25 mouse cellular contexts compared by ENCODE assay signal in the genomic region with DNA sequence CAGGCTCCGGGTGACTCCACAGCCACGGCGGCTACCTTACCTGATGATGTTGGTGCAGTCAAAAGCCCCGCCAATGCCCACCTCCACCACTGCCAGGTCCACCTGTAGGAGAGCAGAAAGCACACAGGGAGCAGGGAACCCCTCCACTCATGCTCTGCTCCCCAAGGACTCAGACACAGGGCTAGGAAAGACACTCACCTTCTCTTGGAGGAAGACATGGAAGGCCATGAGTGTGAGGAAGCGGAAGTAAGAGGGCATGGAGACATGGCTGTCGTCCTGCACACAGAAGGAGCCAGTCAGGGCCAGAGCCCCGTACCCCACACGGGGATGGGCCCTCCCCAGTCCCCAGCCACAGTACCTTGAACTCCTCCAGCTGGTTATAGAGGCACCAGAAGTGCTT. TPM values are rescaled to one million over a fixed set of nuclear protein-coding genes. Genes with fewer than 3 reads are reported as not detected.
DNase-seq lines count a peak whose midpoint lies in the region; ATAC-seq lines count a peak whose summit lies in the region.
"Had no signal": no experiment of that assay in that cellular context is flagged by ENCODE, and none has a peak within 500 bp of the region (broad histone marks: within the 10 kb centered on the region; RNA-seq: fewer than 3 reads in every experiment).

No protein-coding gene starts in this region.

- 90% methylated on average over 8 of the region's 8 CpGs for WGBS in embryonic facial prominence, embryonic 13.5 days
- 95% methylated on average over 8 of the region's 8 CpGs for WGBS in embryonic facial prominence, embryonic 10.5 days
- WGBS in limb, embryonic 11.5 days = 97% methylated on average over 8 of the region's 8 CpGs
- 94% methylated on average over 8 of the region's 8 CpGs for WGBS in limb, embryonic 10.5 days

- H3K4me3 ChIP-seq in embryonic facial prominence, embryonic 13.5 days = no peak overlapping the region
- H3K4me3 ChIP-seq in embryonic facial prominence, embryonic 10.5 days = no peak overlapping the region
- H3K4me3 ChIP-seq in limb, embryonic 11.5 days (ENCODE audit: low read depth, low read length) = no peak overlapping the region
- H3K4me3 ChIP-seq in limb, embryonic 10.5 days = no peak overlapping the region

- no peak for DNase-seq in embryonic facial prominence, embryonic 10.5 days (ENCODE audit: low spot score)
- peak; percentile 93 for DNase-seq in heart, adult 11 months
- no peak for DNase-seq in heart, postnatal 4 days
- no peak for DNase-seq in limb, embryonic 11.5 days (ENCODE audit: low spot score)
- DNase-seq in limb, embryonic 10.5 days (ENCODE audit: low spot score) = no peak
- DNase-seq: adrenal gland, adult 2 months; adrenal gland, adult 8-10 months; adrenal gland, postnatal 10 days; adrenal gland, postnatal 14 days; adrenal gland, postnatal 25 days; adrenal gland, postnatal 36 days; B cell, adult 2 months; cerebellum, adult 11 months; cerebellum, adult 11-12 months; cerebellum, adult 18-20 months had no signal

- no peak for ATAC-seq in embryonic facial prominence, embryonic 13.5 days (ENCODE audit: insufficient number of reproducible peaks, insufficient read depth, low FRiP score, low TSS enrichment, low read depth)
- ATAC-seq in limb, embryonic 11.5 days (ENCODE audit: insufficient number of reproducible peaks, low FRiP score, low TSS enrichment, low read depth) = no peak
- ATAC-seq: activated CD4-positive, CD25-positive, alpha-beta regulatory T cell, adult 4 months; CD4-positive, CD25-positive, alpha-beta regulatory T cell, adult 4 months; Patski had no signal

- H3K36me3 ChIP-seq in embryonic facial prominence, embryonic 13.5 days = peaks cover 65% of the 10 kb centered on the region
- peaks cover 74% of the 10 kb centered on the region for H3K36me3 ChIP-seq in embryonic facial prominence, embryonic 10.5 days (replicated peaks)
- peaks cover 20% of the 10 kb centered on the region for H3K36me3 ChIP-seq in limb, embryonic 11.5 days (ENCODE audit: control insufficient read depth, insufficient read depth, low read length)
- peaks cover 76% of the 10 kb centered on the region for H3K36me3 ChIP-seq in limb, embryonic 10.5 days

- no peaks in the 10 kb centered on the region for H3K27me3 ChIP-seq in embryonic facial prominence, embryonic 13.5 days
- no peaks in the 10 kb centered on the region for H3K27me3 ChIP-seq in embryonic facial prominence, embryonic 10.5 days (replicated peaks; ENCODE audit: low read depth, poor library complexity, severe bottlenecking)
- no peaks in the 10 kb centered on the region for H3K27me3 ChIP-seq in limb, embryonic 11.5 days (ENCODE audit: control insufficient read depth, insufficient read depth, low read length)
- no peaks in the 10 kb centered on the region for H3K27me3 ChIP-seq in limb, embryonic 10.5 days (ENCODE audit: low read depth, poor library complexity, severe bottlenecking)
- H3K27me3 ChIP-seq: CH12.LX, Patski had no signal

- H3K9ac ChIP-seq in embryonic facial prominence, embryonic 13.5 days = 0 out of 2 replicates have a peak overlapping the region, but pooled peaks have one; percentile 21
- 0 out of 2 replicates have a peak overlapping the region, but pooled peaks have one; percentile 9 for H3K9ac ChIP-seq in limb, embryonic 11.5 days (ENCODE audit: low read length)

- H3K9me3 ChIP-seq in embryonic facial prominence, embryonic 13.5 days = no peaks in the 10 kb centered on the region
- no peaks in the 10 kb centered on the region for H3K9me3 ChIP-seq in embryonic facial prominence, embryonic 10.5 days
- no peaks in the 10 kb centered on the region for H3K9me3 ChIP-seq in limb, embryonic 11.5 days (ENCODE audit: control insufficient read depth, low read length)
- H3K9me3 ChIP-seq in limb, embryonic 10.5 days (replicated peaks) = no peaks in the 10 kb centered on the region
- H3K9me3 ChIP-seq: G1E had no signal

- H3K4me1 ChIP-seq in embryonic facial prominence, embryonic 13.5 days = peaks cover 5% of the 10 kb centered on the region
- H3K4me1 ChIP-seq in embryonic facial prominence, embryonic 10.5 days = peaks cover 31% of the 10 kb centered on the region
- no peaks in the 10 kb centered on the region for H3K4me1 ChIP-seq in limb, embryonic 11.5 days (ENCODE audit: control insufficient read depth, insufficient read depth, low read length)
- H3K4me1 ChIP-seq in limb, embryonic 10.5 days = peaks cover 18% of the 10 kb centered on the region

- no peak overlapping the region for H3K27ac ChIP-seq in embryonic facial prominence, embryonic 13.5 days
- no peak overlapping the region for H3K27ac ChIP-seq in embryonic facial prominence, embryonic 10.5 days (replicated peaks)
- H3K27ac ChIP-seq in limb, embryonic 11.5 days (replicated peaks; ENCODE audit: low read depth, low read length) = no peak overlapping the region
- H3K27ac ChIP-seq in limb, embryonic 10.5 days = no peak overlapping the region

- no peak overlapping the region for H3K4me2 ChIP-seq in embryonic facial prominence, embryonic 13.5 days
- H3K4me2 ChIP-seq in limb, embryonic 11.5 days (ENCODE audit: low read depth, severe bottlenecking) = no peak overlapping the region

RNA-seq across cellular contexts. Expression of gene Fpgs, which starts 16.4 kb away (rescaled TPM):
- 29.7 and 34.1 TPM in 2 replicates for polyA plus RNA-seq in embryonic facial prominence, embryonic 13.5 days (2015; fragmentation: Nextera tagmentation; extraction: Ambion mirVana)
- polyA plus RNA-seq in embryonic facial prominence, embryonic 10.5 days (2016; fragmentation: Nextera tagmentation; extraction: Ambion mirVana) = 33.5 and 35.5 TPM in 2 replicates
- total RNA-seq in heart, postnatal 4 days (2021) = 10 to 100 TPM; 10.5 to 12.5 TPM
- polyA plus RNA-seq in limb, embryonic 11.5 days (2014; fragmentation: Nextera tagmentation; extraction: Ambion mirVana) = 22.1 and 23.2 TPM in 2 replicates
- polyA plus RNA-seq in limb, embryonic 10.5 days (2016; fragmentation: Nextera tagmentation; extraction: Ambion mirVana) = 31.6 and 35.4 TPM in 2 replicates

RNA-seq across cellular contexts. Expression of gene Cdk9, which starts 25.3 kb away (rescaled TPM):
- polyA plus RNA-seq in embryonic facial prominence, embryonic 13.5 days (2015; fragmentation: Nextera tagmentation; extraction: Ambion mirVana) = 102 and 114 TPM in 2 replicates
- polyA plus RNA-seq in embryonic facial prominence, embryonic 10.5 days (2016; fragmentation: Nextera tagmentation; extraction: Ambion mirVana) = 130 and 135 TPM in 2 replicates
- total RNA-seq in heart, postnatal 4 days (2021) = 10 to 100 TPM; 38.2 to 46.0 TPM
- 98.3 and 101 TPM in 2 replicates for polyA plus RNA-seq in limb, embryonic 11.5 days (2014; fragmentation: Nextera tagmentation; extraction: Ambion mirVana)
- polyA plus RNA-seq in limb, embryonic 10.5 days (2016; fragmentation: Nextera tagmentation; extraction: Ambion mirVana) = 156 and 160 TPM in 2 replicates

RNA-seq across cellular contexts. Expression of gene Sh2d3c, which starts 33.3 kb away (rescaled TPM):
- polyA plus RNA-seq in embryonic facial prominence, embryonic 13.5 days (2015; fragmentation: Nextera tagmentation; extraction: Ambion mirVana) = 19.4 and 21.8 TPM in 2 replicates
- polyA plus RNA-seq in embryonic facial prominence, embryonic 10.5 days (2016; fragmentation: Nextera tagmentation; extraction: Ambion mirVana) = 27.1 and 27.5 TPM in 2 replicates
- total RNA-seq in heart, postnatal 4 days (2021) = 10 to 100 TPM; 38.2 to 41.4 TPM
- polyA plus RNA-seq in limb, embryonic 11.5 days (2014; fragmentation: Nextera tagmentation; extraction: Ambion mirVana) = 12.2 and 13.1 TPM in 2 replicates
- 16.2 and 20.9 TPM in 2 replicates for polyA plus RNA-seq in limb, embryonic 10.5 days (2016; fragmentation: Nextera tagmentation; extraction: Ambion mirVana)

RNA-seq across cellular contexts. Expression of gene Eng, which starts 41.2 kb away (rescaled TPM):
- polyA plus RNA-seq in embryonic facial prominence, embryonic 13.5 days (2015; fragmentation: Nextera tagmentation; extraction: Ambion mirVana) = 49.1 and 50.2 TPM in 2 replicates
- polyA plus RNA-seq in embryonic facial prominence, embryonic 10.5 days (2016; fragmentation: Nextera tagmentation; extraction: Ambion mirVana) = 23.7 and 25.5 TPM in 2 replicates
- total RNA-seq in heart, postnatal 4 days (2021) = 100 to 1,000 TPM; 149 to 162 TPM
- 19.3 TPM in 2 replicates for polyA plus RNA-seq in limb, embryonic 11.5 days (2014; fragmentation: Nextera tagmentation; extraction: Ambion mirVana)
- 27.9 and 28.5 TPM in 2 replicates for polyA plus RNA-seq in limb, embryonic 10.5 days (2016; fragmentation: Nextera tagmentation; extraction: Ambion mirVana)
- polyA plus RNA-seq: activated CD4-positive, CD25-positive, alpha-beta regulatory T cell, adult 4 months; CD4-positive, CD25-positive, alpha-beta regulatory T cell, adult 4 months had no signal

RNA-seq across cellular contexts. Expression of gene 6330409D20Rik, which starts 53.3 kb away (rescaled TPM):
- 0.34 and 0.58 TPM in 2 replicates for polyA plus RNA-seq in embryonic facial prominence, embryonic 13.5 days (2015; fragmentation: Nextera tagmentation; extraction: Ambion mirVana)
- 0.52 and 0.57 TPM in 2 replicates for polyA plus RNA-seq in embryonic facial prominence, embryonic 10.5 days (2016; fragmentation: Nextera tagmentation; extraction: Ambion mirVana)
- total RNA-seq in heart, postnatal 4 days (2021) = not detected
- polyA plus RNA-seq in limb, embryonic 11.5 days (2014; fragmentation: Nextera tagmentation; extraction: Ambion mirVana) = 0.13 TPM in 1 of 2 replicates, not detected in the other
- 0.14 TPM in 1 of 2 replicates, not detected in the other for polyA plus RNA-seq in limb, embryonic 10.5 days (2016; fragmentation: Nextera tagmentation; extraction: Ambion mirVana)
- total RNA-seq: adrenal gland, adult 18-20 months; adrenal gland, adult 2 months; adrenal gland, adult 8-10 months; adrenal gland, postnatal 14 days; adrenal gland, postnatal 25 days; adrenal gland, postnatal 36 days; CH12.LX; ES-E14; G1E; MEL had no signal
- polyA plus RNA-seq: adrenal gland, adult 2 months; C2C12; G1E; Patski had no signal
